Mouse (Mus musculus) bone marrow, adult 2 months (tissue): Measurements from ENCODE around the gene Slc25a3.

Experiments
- CTCF ChIP-seq: fragments of 200-500 bp; IDR thresholded peaks from 2 replicates; pipeline ENCODE4 v1.5.1; 2011; ENCODE audit warnings: low read length, control low read depth; ENCODE audit not compliant: control insufficient read depth, insufficient read depth
- POLR2A ChIP-seq: fragments of 200-500 bp; IDR thresholded peaks from 2 replicates; pipeline ENCODE4 v1.6.1; 2011; ENCODE audit warnings: low read depth, mild to moderate bottlenecking, control low read depth, low read length, borderline replicate concordance; ENCODE audit not compliant: control insufficient read depth

DNA sequence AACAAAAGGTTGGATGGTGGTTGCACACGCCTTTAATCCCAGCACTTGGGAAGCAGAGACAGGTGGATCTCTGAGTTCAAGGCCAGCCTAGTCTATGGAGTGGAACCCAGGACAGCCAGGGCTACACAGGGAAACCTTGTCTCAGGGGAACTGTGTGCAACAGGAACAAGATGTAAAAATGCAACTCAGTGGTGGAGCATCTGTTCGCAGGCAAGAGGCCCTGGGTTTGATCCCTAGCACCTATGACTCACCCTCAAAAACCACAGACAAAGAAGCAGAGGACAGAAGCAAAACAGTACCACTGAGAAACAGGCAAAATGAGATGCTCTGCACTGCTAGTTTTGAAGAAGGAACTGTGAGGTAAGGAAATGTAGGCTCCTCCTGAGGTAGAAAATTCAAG lies 47.2 kb downstream of the Slc25a3 start:
- TF ChIP-seq CTCF (no peak), POLR2A (no peak)
